Mouse (Mus musculus): ENCODE measurements around the gene Zbtb43. TPM values are rescaled to one million over a fixed set of nuclear protein-coding genes. Genes with fewer than 3 reads are reported as not detected.

The Zbtb43 gene
- polyA plus RNA-seq, 1 experiment from 2014 or later: 27.3 TPM

DNA sequence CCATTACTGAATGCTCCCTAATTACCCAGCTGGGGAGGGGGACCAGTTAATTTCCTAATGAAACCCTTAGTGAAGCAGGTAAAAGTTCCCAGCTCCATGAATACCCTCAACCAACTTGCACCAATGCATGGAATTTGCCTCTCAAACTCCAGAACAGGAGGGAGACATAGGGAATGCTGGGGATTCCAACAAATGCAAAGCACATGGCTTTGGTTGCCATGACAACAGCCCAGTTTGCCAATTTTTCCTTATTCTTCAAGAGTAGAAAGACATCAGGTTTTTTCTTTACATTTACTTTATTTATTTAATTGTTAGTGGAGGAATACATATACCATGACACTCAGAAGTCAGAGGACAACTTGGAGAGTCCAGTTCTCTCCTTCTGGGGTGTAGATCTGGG lies 7.6 kb upstream of the Zbtb43 start:
- H3K27ac ChIP-seq: no peak overlapping the region
- H3K4me2 ChIP-seq (replicated peaks): no peak overlapping the region
- ATAC-seq (ENCODE audit: low FRiP score): no peak
- no peaks in the 10 kb centered on the region for H3K9me3 ChIP-seq (replicated peaks)
- H3K36me3 ChIP-seq: no peaks in the 10 kb centered on the region
- H3K9ac ChIP-seq: no peak overlapping the region
- no peaks in the 10 kb centered on the region for H3K4me1 ChIP-seq
- H3K4me3 ChIP-seq: no peak overlapping the region
- no peaks in the 10 kb centered on the region for H3K27me3 ChIP-seq

DNA sequence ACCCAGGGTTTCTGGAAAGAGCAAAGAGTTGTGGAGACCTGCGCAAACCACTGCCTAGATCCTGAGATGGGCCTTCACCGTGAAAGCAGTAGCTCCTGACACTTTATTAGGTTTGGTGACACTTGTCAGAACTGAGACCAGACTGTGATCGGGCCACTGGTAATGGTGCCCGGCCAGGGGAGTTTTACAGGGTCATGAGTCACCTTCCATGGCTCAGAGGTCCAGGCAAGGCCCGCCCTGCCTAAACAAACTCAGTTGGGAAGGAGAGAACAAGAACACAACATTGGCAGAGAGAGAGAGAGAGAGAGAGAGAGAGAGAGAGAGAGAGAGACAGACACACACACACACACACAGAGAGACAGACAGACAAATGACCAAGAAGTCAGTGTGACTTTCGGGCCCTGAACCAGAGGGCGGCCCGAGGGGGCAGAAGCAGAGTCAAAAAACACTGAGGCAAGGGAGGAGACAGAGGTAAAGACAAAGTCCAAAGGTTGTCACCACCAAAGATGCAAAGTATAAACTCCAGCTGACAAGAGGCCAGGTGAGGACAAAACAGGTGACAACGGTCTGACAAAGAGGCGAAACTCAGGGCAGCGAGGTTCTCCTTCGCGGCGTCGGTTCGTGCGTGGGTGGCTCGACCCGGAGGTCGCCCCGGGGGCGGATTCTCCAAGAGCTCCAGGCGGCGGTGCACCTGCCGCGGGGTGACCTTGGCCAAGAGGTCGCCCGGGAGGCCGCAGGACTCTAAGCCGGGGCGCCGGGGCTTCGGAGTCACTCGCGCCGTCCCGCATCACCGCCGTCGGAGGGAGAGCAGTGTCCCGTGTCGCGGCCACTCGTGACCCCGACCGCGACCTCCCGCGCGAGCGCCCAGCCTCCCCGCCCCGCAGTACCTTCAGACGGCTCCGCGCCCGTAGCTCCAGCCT lies 553 bp downstream of the Zbtb43 start:
- Histone ChIP-seq H3K4me1 (peaks cover 25% of the 10 kb centered on the region), H3K4me3 (peak overlapping the region; percentile 96), H3K27me3 (no peaks in the 10 kb centered on the region), H3K27ac (peak overlapping the region; percentile 66), H3K4me2 (replicated peaks) (peak overlapping the region; percentile 91), H3K9me3 (replicated peaks) (no peaks in the 10 kb centered on the region), H3K36me3 (peaks cover 18% of the 10 kb centered on the region), H3K9ac (peak overlapping the region; percentile 95)
- 7% methylated on average over 55 of the region's 57 CpGs for WGBS
- peak; percentile 73 for ATAC-seq (ENCODE audit: low FRiP score)

DNA sequence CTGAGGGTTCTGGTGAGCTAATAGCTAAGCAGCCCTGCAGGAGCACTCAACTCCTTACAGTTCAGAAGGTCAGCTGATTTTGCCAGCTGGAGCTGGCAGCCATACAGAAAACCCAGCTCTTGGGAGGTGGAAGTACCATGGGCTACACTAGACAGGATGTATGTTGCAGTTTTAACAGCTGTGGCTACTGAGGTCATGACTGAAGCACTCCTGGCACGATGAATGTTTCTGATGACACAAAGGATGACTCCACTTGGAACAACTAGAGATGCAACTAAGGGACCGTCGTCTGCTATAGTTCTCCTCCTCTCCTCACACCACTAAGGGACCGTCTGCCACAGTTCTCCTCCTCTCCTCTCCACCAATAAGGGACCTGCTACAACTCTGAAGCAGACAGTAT lies 2.4 kb downstream of the Zbtb43 start:
- ATAC-seq (ENCODE audit: low FRiP score): no peak
- peaks cover 25% of the 10 kb centered on the region for H3K4me1 ChIP-seq
- H3K36me3 ChIP-seq: peaks cover 30% of the 10 kb centered on the region
- H3K27ac ChIP-seq: no peak overlapping the region
- WGBS: 78% methylated on average over 4 of the region's 4 CpGs
- H3K4me2 ChIP-seq (replicated peaks): no peak overlapping the region
- H3K4me3 ChIP-seq: no peak overlapping the region
- no peaks in the 10 kb centered on the region for H3K27me3 ChIP-seq
- no peak overlapping the region for H3K9ac ChIP-seq
- no peaks in the 10 kb centered on the region for H3K9me3 ChIP-seq (replicated peaks)

DNA sequence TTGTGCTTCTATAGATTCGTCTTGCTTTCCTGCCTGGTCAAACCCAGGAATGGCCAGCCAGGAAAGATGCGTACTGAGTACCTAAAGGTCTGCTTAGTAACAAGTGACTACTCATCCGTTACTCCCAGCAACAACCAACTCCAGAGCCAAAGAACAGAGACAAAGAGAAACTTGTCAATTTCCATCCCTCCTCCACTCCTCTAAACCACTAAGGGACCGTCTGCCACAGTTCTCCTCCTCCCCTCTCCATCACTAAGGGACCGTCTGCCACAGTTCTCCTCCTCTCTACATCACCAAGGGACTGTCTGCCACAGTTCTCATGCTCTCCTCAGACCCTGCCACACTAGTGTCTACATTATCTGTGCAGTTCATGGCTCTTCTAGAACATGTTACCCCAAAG lies 3.1 kb downstream of the Zbtb43 start:
- H3K4me3 ChIP-seq: no peak overlapping the region
- 60% methylated on average over 5 of the region's 5 CpGs for WGBS
- peaks cover 25% of the 10 kb centered on the region for H3K4me1 ChIP-seq
- no peak for ATAC-seq (ENCODE audit: low FRiP score)
- H3K27ac ChIP-seq: no peak overlapping the region
- peaks cover 36% of the 10 kb centered on the region for H3K36me3 ChIP-seq
- H3K4me2 ChIP-seq (replicated peaks): no peak overlapping the region
- H3K27me3 ChIP-seq: no peaks in the 10 kb centered on the region
- H3K9me3 ChIP-seq (replicated peaks): no peaks in the 10 kb centered on the region
- no peak overlapping the region for H3K9ac ChIP-seq

DNA sequence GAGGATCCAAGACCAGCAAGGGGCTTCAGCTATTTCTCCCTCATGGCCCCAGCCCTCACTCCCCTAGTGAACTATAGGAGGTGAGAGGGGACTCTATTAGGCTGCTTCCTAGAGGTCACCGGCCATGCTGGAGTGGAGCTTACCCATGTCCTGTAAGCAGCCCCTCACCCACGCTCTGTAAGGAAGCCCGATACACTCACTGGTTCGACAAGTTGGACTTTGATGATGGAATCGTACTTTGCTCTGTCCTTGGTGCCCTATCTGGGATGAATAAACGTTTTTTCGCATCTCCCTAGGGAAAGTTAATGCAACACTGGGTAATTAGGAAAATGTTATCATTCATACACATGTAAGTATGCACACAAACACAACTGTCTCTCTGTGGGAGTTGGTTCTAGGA lies 6.3 kb downstream of the Zbtb43 start:
- WGBS: 85% methylated on average over 7 of the region's 7 CpGs

DNA sequence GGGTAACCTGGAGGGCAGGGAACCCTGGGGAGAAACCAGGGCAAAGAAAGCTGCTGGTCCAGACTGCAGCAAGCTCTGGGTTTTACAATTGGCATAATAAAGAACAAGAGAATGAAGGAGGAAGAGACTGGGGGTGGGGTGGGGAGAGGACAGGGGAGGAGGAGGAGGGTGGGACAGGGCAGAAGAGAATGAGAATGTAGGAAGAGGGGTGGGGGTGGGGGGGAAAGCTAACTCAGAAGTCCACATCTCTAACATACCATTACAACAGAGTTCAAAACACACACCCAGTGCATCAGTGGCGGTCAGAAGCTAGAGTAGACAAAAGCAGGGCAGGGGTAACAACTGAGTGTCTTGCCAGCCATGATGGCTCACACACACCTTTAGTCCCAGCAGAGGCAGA lies 7.3 kb downstream of the Zbtb43 start:
- H3K9me3 ChIP-seq (replicated peaks): no peaks in the 10 kb centered on the region
- WGBS: 61% methylated on average over 1 of the region's 1 CpGs
- H3K27ac ChIP-seq: no peak overlapping the region
- no peak overlapping the region for H3K9ac ChIP-seq
- ATAC-seq (ENCODE audit: low FRiP score): no peak
- H3K36me3 ChIP-seq: peaks cover 57% of the 10 kb centered on the region
- peaks cover 12% of the 10 kb centered on the region; the same call in 1 of the 2 replicates for H3K4me1 ChIP-seq
- no peak overlapping the region for H3K4me2 ChIP-seq (replicated peaks)
- no peaks in the 10 kb centered on the region for H3K27me3 ChIP-seq
- no peak overlapping the region for H3K4me3 ChIP-seq

More for the DNA sequence above, 6.3 kb downstream of the Zbtb43 start:
- ATAC-seq (ENCODE audit: low FRiP score): no peak
- no peak overlapping the region for H3K9ac ChIP-seq
- no peaks in the 10 kb centered on the region for H3K27me3 ChIP-seq
- H3K36me3 ChIP-seq: peaks cover 54% of the 10 kb centered on the region
- H3K27ac ChIP-seq: no peak overlapping the region
- peaks cover 17% of the 10 kb centered on the region for H3K4me1 ChIP-seq
- no peak overlapping the region for H3K4me3 ChIP-seq
- H3K9me3 ChIP-seq (replicated peaks): no peaks in the 10 kb centered on the region
- no peak overlapping the region for H3K4me2 ChIP-seq (replicated peaks)

DNA sequence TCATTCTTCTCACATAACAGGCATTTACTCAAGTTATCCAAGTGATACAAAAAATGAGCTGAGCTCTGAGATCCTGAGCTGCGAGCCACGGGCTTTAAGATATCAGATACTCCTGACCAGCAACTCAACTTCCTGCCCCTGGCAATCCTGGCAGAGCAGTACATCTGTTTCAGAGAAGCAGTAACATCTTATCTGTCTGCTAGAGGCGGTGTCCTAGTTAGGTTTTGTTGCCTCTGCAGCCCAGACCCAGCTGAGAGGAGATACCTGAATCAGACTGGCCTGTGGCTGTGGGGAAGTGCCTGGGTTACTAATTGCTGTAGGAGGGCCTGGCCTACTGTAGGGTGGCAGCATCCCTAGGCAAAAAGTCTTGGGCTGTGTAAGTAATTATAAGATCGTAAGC lies 8.7 kb downstream of the Zbtb43 start:
- no peak for ATAC-seq (ENCODE audit: low FRiP score)
- H3K27me3 ChIP-seq: no peaks in the 10 kb centered on the region
- peaks cover 67% of the 10 kb centered on the region for H3K36me3 ChIP-seq
- no peaks in the 10 kb centered on the region for H3K4me1 ChIP-seq
- no peak overlapping the region for H3K9ac ChIP-seq
- H3K27ac ChIP-seq: no peak overlapping the region
- no peak overlapping the region for H3K4me2 ChIP-seq (replicated peaks)
- 94% methylated on average over 4 of the region's 4 CpGs for WGBS
- no peak overlapping the region for H3K4me3 ChIP-seq
- no peaks in the 10 kb centered on the region for H3K9me3 ChIP-seq (replicated peaks)

DNA sequence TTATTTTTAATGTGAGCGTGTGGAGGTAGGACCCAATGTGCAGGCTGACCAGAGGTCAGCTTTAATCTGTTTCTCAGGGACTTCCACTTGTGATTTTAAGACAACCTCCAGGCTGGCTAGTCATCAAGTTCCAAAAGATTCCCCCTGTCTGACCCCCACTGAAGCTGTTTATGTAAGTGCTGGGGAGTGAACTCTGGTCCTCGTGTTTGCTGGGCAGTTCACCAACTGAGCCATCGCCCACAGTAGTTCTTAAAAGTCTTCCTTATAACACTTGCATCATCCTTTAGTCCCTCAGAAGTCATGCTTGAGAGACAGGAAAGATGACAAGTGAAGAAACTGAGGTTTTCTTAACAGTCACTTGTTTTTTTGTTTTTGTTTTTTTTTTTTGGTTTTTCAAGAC lies 11.7 kb downstream of the Zbtb43 start:
- Histone ChIP-seq H3K4me1 (no peaks in the 10 kb centered on the region), H3K36me3 (peaks cover 66% of the 10 kb centered on the region), H3K4me3 (no peak overlapping the region), H3K9me3 (replicated peaks) (no peaks in the 10 kb centered on the region), H3K4me2 (replicated peaks) (no peak overlapping the region), H3K27ac (no peak overlapping the region), H3K9ac (no peak overlapping the region), H3K27me3 (no peaks in the 10 kb centered on the region)
- no peak for ATAC-seq (ENCODE audit: low FRiP score)
- 81% methylated on average over 3 of the region's 3 CpGs for WGBS

DNA sequence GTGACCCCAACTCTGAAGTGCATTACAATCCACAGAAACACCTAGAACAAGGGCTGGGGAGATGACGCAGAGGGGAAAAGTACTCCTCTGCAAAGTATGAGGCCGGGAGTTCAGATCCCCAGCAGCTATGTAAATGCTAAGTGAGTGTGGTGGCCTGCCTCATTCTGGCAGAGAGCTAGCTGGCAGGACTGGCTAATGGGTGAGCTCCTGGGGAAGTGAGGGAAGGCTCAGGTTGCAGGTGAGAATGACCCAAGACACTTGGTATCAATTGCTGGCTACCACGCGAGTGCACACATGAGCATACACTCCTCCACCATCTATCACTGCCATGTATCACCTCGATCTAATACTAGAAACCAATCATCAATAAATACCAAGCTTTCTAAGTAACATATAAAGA lies 12.1 kb downstream of the Zbtb43 start:
- H3K4me2 ChIP-seq (replicated peaks): no peak overlapping the region
- H3K9me3 ChIP-seq (replicated peaks): no peaks in the 10 kb centered on the region
- ATAC-seq (ENCODE audit: low FRiP score): no peak
- H3K4me1 ChIP-seq: no peaks in the 10 kb centered on the region
- WGBS: 93% methylated on average over 5 of the region's 5 CpGs
- H3K27me3 ChIP-seq: no peaks in the 10 kb centered on the region
- no peak overlapping the region for H3K4me3 ChIP-seq
- no peak overlapping the region for H3K9ac ChIP-seq
- peaks cover 69% of the 10 kb centered on the region for H3K36me3 ChIP-seq
- H3K27ac ChIP-seq: no peak overlapping the region

DNA sequence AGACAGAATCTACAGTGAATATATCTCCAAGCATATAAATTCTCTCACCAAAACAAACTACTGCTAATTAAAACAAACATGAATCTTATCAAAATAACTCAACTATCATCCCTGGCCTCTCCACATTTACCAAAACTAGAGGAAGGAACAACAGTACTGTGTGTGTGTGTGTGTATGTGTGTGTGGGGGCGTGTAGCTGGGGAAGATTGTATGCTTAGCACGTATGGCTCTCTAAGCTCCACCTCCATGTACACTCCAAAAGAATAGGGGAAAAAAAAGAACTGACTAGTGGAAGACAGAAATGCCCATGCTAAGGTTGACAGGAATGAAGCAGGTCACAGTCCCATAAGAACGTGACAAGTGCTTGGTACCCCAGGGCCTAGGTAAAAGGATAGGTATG lies 13.0 kb downstream of the Zbtb43 start:
- Histone ChIP-seq H3K36me3 (peaks cover 71% of the 10 kb centered on the region), H3K27me3 (no peaks in the 10 kb centered on the region), H3K4me3 (no peak overlapping the region), H3K9ac (no peak overlapping the region), H3K27ac (no peak overlapping the region), H3K9me3 (replicated peaks) (no peaks in the 10 kb centered on the region), H3K4me1 (no peaks in the 10 kb centered on the region), H3K4me2 (replicated peaks) (no peak overlapping the region)
- 89% methylated on average over 3 of the region's 3 CpGs for WGBS
- no peak for ATAC-seq (ENCODE audit: low FRiP score)

DNA sequence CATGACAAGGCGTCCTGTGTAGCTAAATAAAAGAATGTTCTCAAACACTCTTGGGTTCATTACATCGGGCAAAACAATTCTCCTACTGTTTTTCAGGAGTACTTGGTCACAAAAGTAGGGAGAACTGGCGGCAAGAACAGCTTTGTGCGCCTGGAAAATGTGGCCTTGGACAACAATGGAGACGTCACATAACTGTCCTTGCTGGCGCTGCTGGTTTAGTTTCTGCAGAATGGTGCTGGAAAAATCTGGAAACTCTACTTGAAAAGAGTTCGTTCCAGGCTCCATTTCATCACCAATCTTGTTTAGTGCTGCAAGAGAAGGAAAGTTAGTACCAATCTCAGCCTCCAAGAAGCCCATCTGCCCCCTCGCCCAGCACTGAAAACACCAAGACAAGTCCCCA lies 13.5 kb downstream of the Zbtb43 start:
- no peak overlapping the region for H3K4me3 ChIP-seq
- 85% methylated on average over 8 of the region's 8 CpGs for WGBS
- no peak for ATAC-seq (ENCODE audit: low FRiP score)
- no peak overlapping the region for H3K9ac ChIP-seq
- peaks cover 68% of the 10 kb centered on the region for H3K36me3 ChIP-seq
- no peak overlapping the region for H3K27ac ChIP-seq
- H3K27me3 ChIP-seq: no peaks in the 10 kb centered on the region
- H3K9me3 ChIP-seq (replicated peaks): no peaks in the 10 kb centered on the region
- no peaks in the 10 kb centered on the region for H3K4me1 ChIP-seq
- no peak overlapping the region for H3K4me2 ChIP-seq (replicated peaks)

DNA sequence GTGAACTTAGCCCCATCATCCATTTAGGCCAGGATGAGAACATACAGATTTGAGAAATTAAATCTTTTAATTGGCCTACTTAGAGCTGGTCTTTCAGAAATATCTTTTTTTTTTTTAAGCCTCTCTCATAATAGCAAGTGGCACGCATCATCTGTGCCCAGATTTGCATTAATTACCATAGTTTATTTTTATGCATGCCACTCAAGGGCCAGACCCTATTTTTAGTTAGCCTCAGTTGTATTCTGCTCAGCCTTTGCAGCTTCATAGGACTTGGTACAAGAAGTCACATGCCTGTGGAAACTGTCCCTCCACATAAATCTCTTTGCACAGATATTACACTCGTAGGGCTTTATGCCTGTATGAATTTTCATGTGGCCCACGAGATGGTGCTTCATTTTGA lies 14.9 kb downstream of the Zbtb43 start:
- no peak overlapping the region for H3K9ac ChIP-seq
- 92% methylated on average over 3 of the region's 3 CpGs for WGBS

DNA sequence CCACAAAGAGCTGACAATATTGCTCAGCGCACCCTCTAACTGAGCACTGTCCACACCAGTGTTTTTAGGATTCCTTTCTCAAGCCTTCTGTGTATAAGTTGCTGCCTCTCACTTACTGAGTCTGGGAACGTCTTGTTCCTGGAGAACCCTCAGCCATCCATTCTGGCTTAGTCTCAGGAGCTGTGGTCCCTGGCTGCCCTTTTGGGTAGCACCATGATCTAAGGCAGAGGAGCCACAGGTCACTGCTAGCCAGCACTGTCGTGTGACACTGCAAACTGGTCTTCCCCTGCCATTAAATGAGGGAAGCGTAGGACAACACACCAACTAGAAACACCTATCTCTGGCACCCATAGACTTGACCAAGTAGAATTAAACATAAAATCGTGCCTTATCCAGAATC lies 15.6 kb downstream of the Zbtb43 start:
- H3K4me2 ChIP-seq (replicated peaks): no peak overlapping the region
- ATAC-seq (ENCODE audit: low FRiP score): no peak
- H3K4me1 ChIP-seq: no peaks in the 10 kb centered on the region
- H3K27me3 ChIP-seq: no peaks in the 10 kb centered on the region
- H3K9ac ChIP-seq: no peak overlapping the region
- H3K27ac ChIP-seq: no peak overlapping the region
- H3K4me3 ChIP-seq: no peak overlapping the region
- no peaks in the 10 kb centered on the region for H3K9me3 ChIP-seq (replicated peaks)
- peaks cover 66% of the 10 kb centered on the region for H3K36me3 ChIP-seq
- 96% methylated on average over 5 of the region's 5 CpGs for WGBS

More for the DNA sequence above, 14.9 kb downstream of the Zbtb43 start:
- H3K27ac ChIP-seq: no peak overlapping the region
- no peaks in the 10 kb centered on the region for H3K4me1 ChIP-seq
- ATAC-seq (ENCODE audit: low FRiP score): no peak
- no peak overlapping the region for H3K4me3 ChIP-seq
- no peak overlapping the region for H3K4me2 ChIP-seq (replicated peaks)
- H3K36me3 ChIP-seq: peaks cover 70% of the 10 kb centered on the region
- H3K9me3 ChIP-seq (replicated peaks): no peaks in the 10 kb centered on the region
- H3K27me3 ChIP-seq: no peaks in the 10 kb centered on the region
